Mouse (Mus musculus) liver, postnatal 0 days (tissue): ENCODE results near the gene Tmem231. TPM values are rescaled to one million over a fixed set of nuclear protein-coding genes. Genes with fewer than 3 reads are reported as not detected.

Experiments used
- ATAC-seq: fragments of 200-750 bp; cut with Nextera tagmentation; 2 replicates; pipeline ENCODE4 v1.8.0; 2017; ENCODE audit warnings: mild to moderate bottlenecking, moderate library complexity
- DNase-seq: peaks from one replicate; pipeline ENCODE4 v3.0.0-alpha.2; 2016
- H3K27ac ChIP-seq: fragments of 300-500 bp; sonication (generic); 2 replicates; pipeline ENCODE4 v1.5.1; 2014; ENCODE audit warnings: antibody characterized with exemption, moderate library complexity, mild to moderate bottlenecking, low read depth
- H3K27me3 ChIP-seq: fragments of 300-500 bp; sonication (generic); 2 replicates; pipeline ENCODE4 v1.6.1; 2014; ENCODE audit warnings: low read length, control low read depth, mixed read lengths; ENCODE audit not compliant: insufficient read depth
- H3K36me3 ChIP-seq: fragments of 300-500 bp; sonication (generic); replicated peaks from 2 replicates; pipeline ENCODE4 v1.6.1; 2014; ENCODE audit warnings: mild to moderate bottlenecking, control low read depth, low read length, moderate library complexity, mixed read lengths; ENCODE audit not compliant: insufficient read depth
- H3K4me1 ChIP-seq: fragments of 300-500 bp; sonication (generic); 2 replicates; pipeline ENCODE4 v1.6.1; 2014; ENCODE audit warnings: antibody characterized with exemption, mild to moderate bottlenecking, control low read depth; ENCODE audit not compliant: insufficient read depth
- H3K4me2 ChIP-seq: fragments of 300-500 bp; sonication (generic); 2 replicates; pipeline ENCODE4 v1.6.1; 2014; ENCODE audit warnings: low read depth, mild to moderate bottlenecking, low read length, moderate library complexity, mixed read lengths
- H3K4me3 ChIP-seq: fragments of 300-500 bp; sonication (generic); 2 replicates; pipeline ENCODE4 v1.5.1; 2014; ENCODE audit warnings: low read depth, low read length
- H3K9ac ChIP-seq: fragments of 300-500 bp; sonication (generic); replicated peaks from 2 replicates; pipeline ENCODE4 v1.6.1; 2014; ENCODE audit warnings: mild to moderate bottlenecking, moderate library complexity
- H3K9me3 ChIP-seq: fragments of 300-500 bp; sonication (generic); 2 replicates; pipeline ENCODE4 v1.6.1; 2016; ENCODE audit warnings: mild to moderate bottlenecking, control low read depth, low read length, mixed read lengths
- CTCF ChIP-seq: sonication (generic); IDR thresholded peaks from 2 replicates; pipeline ENCODE4 v1.5.1; 2016; ENCODE audit warnings: antibody characterized with exemption, low read depth
- EP300 ChIP-seq: IDR thresholded peaks from 2 replicates; pipeline ENCODE4 v1.6.1; 2016; ENCODE audit warnings: antibody characterized with exemption, low read depth, mild to moderate bottlenecking
- WGBS: fragments of 180-500 bp; shearing (Covaris S2); extraction: QIAGEN DNeasy Blood & Tissue Kit; methylation state at CpG from one replicate; pipeline ENCODE4 v1.1.7; 2014; ENCODE audit not compliant: insufficient replicate concordance; 5-methylcytosine and 5-hydroxymethylcytosine counted together
- polyA plus RNA-seq: library from polyadenylated mRNA; unstranded; fragments of >200 nt; fragmentation: Nextera tagmentation; extraction: Ambion mirVana; gene quantifications from 2 replicates; pipeline ENCODE4 v1.2.1, GENCODE M21; 2015

The Tmem231 gene
- polyA plus RNA-seq, 1 experiment from 2014 or later, result 1.0 TPM

GRCm38 (mm10) chr8:111865130-111865852 lies 68.4 kb downstream of the Tmem231 start:
- H3K4me2 ChIP-seq, result no peak overlapping the region
- H3K36me3 ChIP-seq, result peaks cover 6% of the 10 kb centered on the region
- TF ChIP-seq CTCF (no peak), EP300 (no peak)
- H3K27me3 ChIP-seq, result no peaks in the 10 kb centered on the region
- no peak overlapping the region for H3K27ac ChIP-seq
- no peak for ATAC-seq
- WGBS, result 80% methylated on average over 8 of the region's 8 CpGs
- no peaks in the 10 kb centered on the region for H3K9me3 ChIP-seq
- H3K4me3 ChIP-seq, result no peak overlapping the region
- H3K4me1 ChIP-seq, result no peaks in the 10 kb centered on the region
- no peak overlapping the region for H3K9ac ChIP-seq
- no peak for DNase-seq

DNA sequence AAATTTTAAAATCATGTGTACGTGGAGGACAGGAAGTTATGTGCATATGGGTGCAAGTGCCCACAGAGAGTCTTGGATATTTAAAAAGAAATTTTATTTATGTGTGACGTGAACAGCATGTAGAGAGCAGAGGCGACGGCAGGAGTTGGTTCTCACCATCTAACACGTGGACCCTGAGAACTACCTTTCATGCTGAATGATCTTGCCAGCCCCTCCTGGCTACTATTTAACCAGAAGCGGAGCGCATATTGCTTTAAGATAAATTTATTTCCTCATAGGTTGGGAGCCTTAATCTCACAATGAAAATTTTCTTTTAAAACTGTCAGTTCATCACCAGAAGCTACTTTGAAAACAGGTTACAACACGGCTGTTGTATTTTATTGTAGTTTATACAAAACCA lies 69.0 kb downstream of the Tmem231 start:
- Histone ChIP-seq H3K4me1 (no peaks in the 10 kb centered on the region), H3K4me3 (no peak overlapping the region)
- 83% methylated on average over 8 of the region's 8 CpGs for WGBS

GRCm38 (mm10) chr8:111863280-111863679 lies 70.4 kb downstream of the Tmem231 start:
- H3K4me3 ChIP-seq, result no peak overlapping the region
- no peak overlapping the region for H3K27ac ChIP-seq
- 40% methylated on average over 4 of the region's 4 CpGs for WGBS
- H3K9ac ChIP-seq, result no peak overlapping the region
- H3K9me3 ChIP-seq, result no peaks in the 10 kb centered on the region
- no peak for ATAC-seq
- no peak for DNase-seq
- peaks cover 6% of the 10 kb centered on the region for H3K36me3 ChIP-seq
- no peak overlapping the region for H3K4me2 ChIP-seq
- TF ChIP-seq EP300 (no peak), CTCF (no peak)
- H3K4me1 ChIP-seq, result no peaks in the 10 kb centered on the region
- no peaks in the 10 kb centered on the region for H3K27me3 ChIP-seq

More for the DNA sequence above, 69.0 kb downstream of the Tmem231 start:
- Histone ChIP-seq H3K4me2 (no peak overlapping the region), H3K36me3 (peaks cover 6% of the 10 kb centered on the region), H3K27ac (no peak overlapping the region), H3K9ac (no peak overlapping the region), H3K9me3 (no peaks in the 10 kb centered on the region), H3K27me3 (no peaks in the 10 kb centered on the region)
- ATAC-seq (no peak), DNase-seq (no peak)
- TF ChIP-seq EP300, result no peak

Other genes starting within 250 kb of the Tmem231 start
- 0.13 and 38.9 TPM in 2 replicates for gene Ctrb1, start 242.9 kb downstream of the Tmem231 start, polyA plus RNA-seq
- 9.9 and 11.6 TPM in 2 replicates for gene Bcar1, start 190.1 kb downstream of the Tmem231 start, polyA plus RNA-seq
- 48.9 and 51.3 TPM in 2 replicates for gene Cfdp1, start 79.6 kb downstream of the Tmem231 start, polyA plus RNA-seq
- gene Tmem170, start 57.1 kb downstream of the Tmem231 start, polyA plus RNA-seq, result 4.9 TPM in 2 replicates
- gene Chst5, start 23.4 kb downstream of the Tmem231 start, polyA plus RNA-seq, result not detected in 2 replicates
- gene Gabarapl2, start 6.8 kb upstream of the Tmem231 start, polyA plus RNA-seq, result 162 and 173 TPM in 2 replicates
- 1.8 and 2.1 TPM in 2 replicates for gene Adat1, start 58.4 kb upstream of the Tmem231 start, polyA plus RNA-seq
- gene Kars, start 77.4 kb upstream of the Tmem231 start, polyA plus RNA-seq, result 47.5 and 48.2 TPM in 2 replicates
- gene Terf2ip, start 77.5 kb upstream of the Tmem231 start, polyA plus RNA-seq, result 5.1 and 5.4 TPM in 2 replicates
- gene Gm6793, start 81.2 kb upstream of the Tmem231 start, polyA plus RNA-seq, result 0.28 TPM in 1 of 2 replicates, not detected in the other